Mouse (Mus musculus) liver, embryonic 15.5 days (tissue): ENCODE data around the gene Col24a1. TPM values are rescaled to one million over a fixed set of nuclear protein-coding genes. Genes with fewer than 3 reads are reported as not detected.

Experiments
- ATAC-seq: fragments of 200-750 bp; cut with Nextera tagmentation; 2 replicates; pipeline ENCODE4 v1.8.0; 2017; ENCODE audit warnings: moderate number of reproducible peaks, mild to moderate bottlenecking, moderate library complexity; ENCODE audit not compliant: insufficient read depth
- H3K27ac ChIP-seq: fragments of 300-500 bp; sonication (generic); replicated peaks from 2 replicates; pipeline ENCODE4 v1.5.1; 2015; ENCODE audit warnings: mild to moderate bottlenecking, inconsistent platforms
- H3K27me3 ChIP-seq: fragments of 300-500 bp; sonication (generic); 2 replicates; pipeline ENCODE4 v1.6.1; 2015; ENCODE audit warnings: mild to moderate bottlenecking, inconsistent platforms
- H3K36me3 ChIP-seq: fragments of 300-500 bp; sonication (generic); replicated peaks from 2 replicates; pipeline ENCODE4 v1.6.1; 2015; ENCODE audit warnings: moderate library complexity, mild to moderate bottlenecking, inconsistent platforms
- H3K4me1 ChIP-seq: fragments of 300-500 bp; sonication (generic); replicated peaks from 2 replicates; pipeline ENCODE4 v1.6.1; 2015; ENCODE audit warnings: inconsistent platforms
- H3K4me2 ChIP-seq: fragments of 300-500 bp; sonication (generic); 2 replicates; pipeline ENCODE4 v1.6.1; 2015; ENCODE audit warnings: moderate library complexity, mild to moderate bottlenecking, inconsistent platforms
- H3K4me3 ChIP-seq: fragments of 300-500 bp; sonication (generic); replicated peaks from 2 replicates; pipeline ENCODE4 v1.5.1; 2015; ENCODE audit warnings: mild to moderate bottlenecking, inconsistent platforms
- H3K9ac ChIP-seq: fragments of 300-500 bp; sonication (generic); 2 replicates; pipeline ENCODE4 v1.6.1; 2015; ENCODE audit warnings: moderate library complexity, mild to moderate bottlenecking, inconsistent platforms
- H3K9me3 ChIP-seq: fragments of 300-500 bp; sonication (generic); replicated peaks from 2 replicates; pipeline ENCODE4 v1.6.1; 2016; ENCODE audit warnings: inconsistent platforms
- WGBS: fragments of 180-500 bp; shearing (Covaris S2); methylation state at CpG from one replicate; pipeline ENCODE4 v1.1.7; 2015; ENCODE audit warnings: mixed read lengths; ENCODE audit not compliant: insufficient replicate concordance; 5-methylcytosine and 5-hydroxymethylcytosine counted together
- polyA plus RNA-seq: library from polyadenylated mRNA; unstranded; fragments of >200 nt; fragmentation: Nextera tagmentation; extraction: Ambion mirVana; gene quantifications from 2 replicates; pipeline ENCODE4 v1.2.1, GENCODE M21; 2015

Gene Col24a1
- polyA plus RNA-seq, 1 experiment from 2014 or later = 0.21 TPM

DNA sequence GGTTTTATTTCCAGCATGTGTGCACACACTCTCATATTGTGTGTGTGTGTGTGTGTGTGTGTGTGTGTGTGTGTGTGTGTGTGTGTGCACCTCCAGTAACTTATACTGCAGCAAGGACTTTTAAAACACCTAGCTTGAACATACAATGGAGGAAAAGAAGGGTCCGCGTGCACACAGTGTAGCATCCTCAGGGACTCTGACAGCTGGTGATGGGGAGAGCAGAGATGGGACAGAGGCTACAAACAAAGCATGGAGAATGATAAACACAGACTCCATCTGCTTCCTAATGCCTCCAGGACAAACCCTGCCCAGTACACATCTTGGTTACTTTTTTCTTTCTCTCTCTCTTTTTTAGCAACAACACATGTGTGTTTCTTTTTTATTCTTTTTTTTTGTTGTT, 171.5 kb downstream of the Col24a1 start:
- Histone ChIP-seq H3K4me1 (no peaks in the 10 kb centered on the region), H3K4me2 (no peak overlapping the region), H3K36me3 (no peaks in the 10 kb centered on the region), H3K4me3 (no peak overlapping the region), H3K9me3 (no peaks in the 10 kb centered on the region), H3K27me3 (no peaks in the 10 kb centered on the region), H3K27ac (no peak overlapping the region), H3K9ac (no peak overlapping the region)
- WGBS = 81% methylated on average over 2 of the region's 2 CpGs
- ATAC-seq = no peak

GRCm38 (mm10) chr3:145471094-145471493, 178.8 kb downstream of the Col24a1 start:
- Histone ChIP-seq H3K4me1 (no peaks in the 10 kb centered on the region), H3K4me2 (no peak overlapping the region), H3K27me3 (no peaks in the 10 kb centered on the region), H3K27ac (no peak overlapping the region), H3K36me3 (no peaks in the 10 kb centered on the region), H3K9ac (no peak overlapping the region), H3K4me3 (no peak overlapping the region), H3K9me3 (no peaks in the 10 kb centered on the region)
- ATAC-seq = no peak
- 28% methylated on average over 4 of the region's 4 CpGs for WGBS

DNA sequence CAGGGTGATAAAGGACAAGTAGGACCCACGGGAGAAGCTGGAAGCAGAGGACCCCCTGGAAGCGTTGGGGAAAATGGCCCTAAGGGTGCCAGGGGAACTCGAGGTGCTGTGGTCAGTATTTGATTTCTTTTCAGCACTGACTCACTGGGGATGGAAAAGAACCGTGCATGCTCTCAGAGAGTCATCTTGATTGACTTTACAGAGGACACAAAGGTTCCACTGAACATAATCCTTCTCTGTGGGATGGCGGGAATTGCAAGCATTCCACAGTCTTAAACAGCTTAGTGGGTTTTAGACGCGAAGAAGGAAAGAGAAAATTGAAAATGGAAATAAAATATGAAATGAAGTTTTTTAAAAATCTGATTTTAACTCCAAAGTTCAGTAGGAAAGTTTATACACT, 181.9 kb downstream of the Col24a1 start:
- Histone ChIP-seq H3K36me3 (no peaks in the 10 kb centered on the region), H3K9ac (no peak overlapping the region), H3K27me3 (no peaks in the 10 kb centered on the region), H3K4me1 (no peaks in the 10 kb centered on the region), H3K27ac (no peak overlapping the region), H3K9me3 (no peaks in the 10 kb centered on the region), H3K4me2 (no peak overlapping the region), H3K4me3 (no peak overlapping the region)
- ATAC-seq = no peak
- WGBS = 57% methylated on average over 7 of the region's 7 CpGs

GRCm38 (mm10) chr3:145476634-145477033, 184.4 kb downstream of the Col24a1 start:
- H3K4me2 ChIP-seq = no peak overlapping the region
- no peaks in the 10 kb centered on the region for H3K27me3 ChIP-seq
- H3K4me3 ChIP-seq = no peak overlapping the region
- no peak for ATAC-seq
- H3K4me1 ChIP-seq = no peaks in the 10 kb centered on the region
- no peak overlapping the region for H3K9ac ChIP-seq
- no peak overlapping the region for H3K27ac ChIP-seq
- no peaks in the 10 kb centered on the region for H3K36me3 ChIP-seq
- no peaks in the 10 kb centered on the region for H3K9me3 ChIP-seq
- WGBS = 58% methylated on average over 3 of the region's 3 CpGs

- no peak overlapping the region for H3K27ac ChIP-seq
- no peak for ATAC-seq
- no peaks in the 10 kb centered on the region for H3K36me3 ChIP-seq
- H3K4me1 ChIP-seq = no peaks in the 10 kb centered on the region
- no peak overlapping the region for H3K4me3 ChIP-seq
- no peak overlapping the region for H3K9ac ChIP-seq
- H3K27me3 ChIP-seq = no peaks in the 10 kb centered on the region
- WGBS = 57% methylated on average over 11 of the region's 11 CpGs
- no peaks in the 10 kb centered on the region for H3K9me3 ChIP-seq
- H3K4me2 ChIP-seq = no peak overlapping the region
These were observed 184.8 kb downstream of the Col24a1 start for GRCm38 (mm10) chr3:145477074-145477473.

GRCm38 (mm10) chr3:145478446-145478845, 186.2 kb downstream of the Col24a1 start:
- H3K4me2 ChIP-seq = no peak overlapping the region
- H3K4me3 ChIP-seq = no peak overlapping the region
- no peaks in the 10 kb centered on the region for H3K27me3 ChIP-seq
- no peaks in the 10 kb centered on the region for H3K4me1 ChIP-seq
- 29% methylated on average over 5 of the region's 5 CpGs for WGBS
- no peak overlapping the region for H3K9ac ChIP-seq
- no peak for ATAC-seq
- H3K36me3 ChIP-seq = no peaks in the 10 kb centered on the region
- no peaks in the 10 kb centered on the region for H3K9me3 ChIP-seq
- no peak overlapping the region for H3K27ac ChIP-seq

- Histone ChIP-seq H3K27me3 (no peaks in the 10 kb centered on the region), H3K4me1 (no peaks in the 10 kb centered on the region), H3K4me2 (no peak overlapping the region), H3K4me3 (no peak overlapping the region), H3K36me3 (no peaks in the 10 kb centered on the region), H3K27ac (no peak overlapping the region), H3K9me3 (no peaks in the 10 kb centered on the region), H3K9ac (no peak overlapping the region)
- ATAC-seq = no peak
- 51% methylated on average over 1 of the region's 1 CpGs for WGBS
These were observed 198.0 kb downstream of the Col24a1 start for GRCm38 (mm10) chr3:145490279-145490678.

DNA sequence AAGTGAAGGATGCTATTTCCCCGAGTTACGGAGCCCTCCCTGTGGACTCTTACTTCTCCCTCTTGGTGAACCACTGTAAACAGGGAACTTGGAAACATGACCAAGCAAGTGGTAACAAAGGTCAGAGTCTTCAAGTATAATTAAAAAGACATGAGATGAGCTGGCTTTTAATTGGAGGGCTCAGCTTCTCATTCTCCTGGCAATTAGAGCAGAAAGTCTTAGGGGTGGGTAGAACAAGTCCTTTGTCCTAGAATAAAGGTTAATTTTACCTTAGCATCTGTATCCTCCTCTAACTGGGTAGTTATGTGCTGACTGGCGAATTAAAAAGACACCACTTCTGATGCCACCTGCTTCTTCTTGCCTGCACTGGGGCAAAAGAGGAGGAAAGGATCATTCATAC, 199.1 kb downstream of the Col24a1 start:
- ATAC-seq = no peak
- 54% methylated on average over 3 of the region's 3 CpGs for WGBS
- no peaks in the 10 kb centered on the region for H3K4me1 ChIP-seq
- H3K27ac ChIP-seq = no peak overlapping the region
- no peak overlapping the region for H3K4me3 ChIP-seq
- no peak overlapping the region for H3K4me2 ChIP-seq
- H3K36me3 ChIP-seq = no peaks in the 10 kb centered on the region
- no peaks in the 10 kb centered on the region for H3K9me3 ChIP-seq
- H3K27me3 ChIP-seq = no peaks in the 10 kb centered on the region
- no peak overlapping the region for H3K9ac ChIP-seq

DNA sequence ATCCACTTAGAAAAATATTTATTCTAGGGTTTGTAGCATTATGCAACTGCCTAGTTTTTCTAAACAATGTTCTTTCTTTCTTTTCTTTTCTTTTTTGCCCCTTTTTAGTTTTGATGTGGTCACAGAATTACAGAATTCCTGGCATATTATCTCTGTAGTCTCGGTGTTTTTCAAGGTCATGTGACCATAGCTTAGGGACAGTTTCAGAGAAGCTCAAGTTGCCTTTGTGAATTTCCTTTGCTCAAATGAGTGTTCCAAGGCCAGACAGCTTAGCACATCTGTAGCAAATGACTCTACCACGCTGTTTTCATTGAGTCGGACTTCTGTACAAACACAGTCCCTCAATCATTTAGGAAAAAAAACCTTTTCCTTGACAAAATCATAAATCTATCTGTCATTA, 205.9 kb downstream of the Col24a1 start:
- 60% methylated on average over 3 of the region's 3 CpGs for WGBS

DNA sequence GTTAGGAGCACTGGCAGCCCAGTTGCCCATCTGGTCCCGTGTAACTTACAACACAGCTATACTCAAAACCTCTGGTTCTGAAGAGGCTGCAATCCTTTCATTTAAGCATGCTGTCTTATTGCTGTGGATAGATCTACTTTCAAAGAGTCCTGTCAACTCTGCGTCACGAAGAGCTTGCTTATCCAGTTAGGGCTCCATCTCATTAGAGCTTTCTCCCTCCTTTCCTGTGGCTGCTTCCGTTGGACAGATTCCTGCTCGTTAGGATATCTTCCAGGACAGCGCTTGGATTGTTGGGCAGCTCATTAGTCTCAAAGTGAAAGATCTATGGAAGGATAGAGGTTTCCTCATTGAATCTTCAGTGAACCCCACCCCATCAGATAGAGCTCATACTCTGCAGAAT, 206.6 kb downstream of the Col24a1 start:
- no peaks in the 10 kb centered on the region for H3K9me3 ChIP-seq
- no peaks in the 10 kb centered on the region for H3K36me3 ChIP-seq
- no peak overlapping the region for H3K27ac ChIP-seq
- 64% methylated on average over 6 of the region's 6 CpGs for WGBS
- no peak for ATAC-seq
- no peaks in the 10 kb centered on the region for H3K27me3 ChIP-seq
- H3K4me2 ChIP-seq = no peak overlapping the region
- H3K9ac ChIP-seq = no peak overlapping the region
- H3K4me1 ChIP-seq = no peaks in the 10 kb centered on the region
- H3K4me3 ChIP-seq = no peak overlapping the region

More for the DNA sequence above, 205.9 kb downstream of the Col24a1 start:
- Histone ChIP-seq H3K36me3 (no peaks in the 10 kb centered on the region), H3K4me3 (no peak overlapping the region), H3K4me1 (no peaks in the 10 kb centered on the region), H3K4me2 (no peak overlapping the region), H3K27me3 (no peaks in the 10 kb centered on the region), H3K27ac (no peak overlapping the region), H3K9me3 (no peaks in the 10 kb centered on the region), H3K9ac (no peak overlapping the region)
- ATAC-seq = no peak

DNA sequence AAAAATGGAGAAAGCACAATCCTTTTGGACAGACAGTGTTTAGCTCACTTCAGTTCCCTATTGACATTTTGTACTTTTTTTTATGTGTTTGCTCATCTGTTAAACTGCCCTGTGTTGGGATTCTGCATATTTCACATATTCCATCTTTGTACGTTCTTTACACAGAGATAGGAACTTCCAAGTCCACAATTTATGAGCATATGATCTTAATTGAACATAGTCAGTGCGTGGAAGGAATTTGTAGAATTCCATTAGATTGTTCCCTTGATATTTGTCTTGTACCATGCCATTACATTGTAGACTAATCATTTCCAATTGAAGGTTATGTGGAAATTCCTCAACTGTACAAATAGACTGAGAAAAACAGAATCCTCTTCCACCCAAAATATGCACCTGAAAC, 212.6 kb downstream of the Col24a1 start:
- Histone ChIP-seq H3K9ac (no peak overlapping the region), H3K36me3 (no peaks in the 10 kb centered on the region), H3K9me3 (no peaks in the 10 kb centered on the region), H3K27me3 (no peaks in the 10 kb centered on the region), H3K4me1 (no peaks in the 10 kb centered on the region), H3K27ac (no peak overlapping the region), H3K4me3 (no peak overlapping the region), H3K4me2 (no peak overlapping the region)
- ATAC-seq = no peak
- 52% methylated on average over 2 of the region's 2 CpGs for WGBS

DNA sequence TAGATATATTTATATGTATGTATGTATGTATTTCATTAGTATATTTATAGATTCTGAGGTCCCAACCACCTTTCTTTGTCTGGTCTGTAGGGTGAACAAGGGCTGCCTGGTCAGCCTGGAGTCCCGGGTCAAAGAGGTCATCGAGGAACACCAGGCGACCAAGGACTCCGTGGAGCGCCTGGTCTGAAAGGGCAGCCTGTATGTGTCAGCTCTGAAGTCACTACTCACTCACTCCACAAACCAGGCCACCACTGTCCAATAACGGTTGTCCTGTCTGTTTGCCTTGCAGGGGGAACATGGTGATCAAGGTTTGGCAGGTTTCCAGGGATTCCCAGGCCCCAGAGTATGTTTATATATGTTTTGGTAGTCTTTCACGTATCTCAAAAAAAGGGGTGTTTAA, 216.3 kb downstream of the Col24a1 start:
- Histone ChIP-seq H3K27me3 (no peaks in the 10 kb centered on the region), H3K9me3 (no peaks in the 10 kb centered on the region), H3K36me3 (no peaks in the 10 kb centered on the region), H3K27ac (no peak overlapping the region), H3K9ac (no peak overlapping the region), H3K4me3 (no peak overlapping the region), H3K4me1 (no peaks in the 10 kb centered on the region), H3K4me2 (no peak overlapping the region)
- ATAC-seq = peak; percentile 85
- 61% methylated on average over 7 of the region's 7 CpGs for WGBS
